Mouse (Mus musculus): Measurements from ENCODE around the gene Hist3h2a. TPM values are rescaled to one million over a fixed set of nuclear protein-coding genes. Genes with fewer than 3 reads are reported as not detected.
A peak's percentile ranks its signal among the peaks of the same experiment; 100 is the strongest.

The Hist3h2a gene
- polyA plus RNA-seq, 1 experiment: 14.8 TPM

- Histone ChIP-seq H3K36me3 (ENCODE audit: control insufficient read depth, insufficient read depth, low read length) (peaks cover 32% of the 10 kb centered on the region), H3K27me3 (ENCODE audit: control insufficient read depth, insufficient read depth, low read length) (no peaks in the 10 kb centered on the region), H3K4me3 (ENCODE audit: extremely low read depth, insufficient read depth, insufficient read length) (no peak overlapping the region; the same call in 1 of the 2 replicates), H3K27ac (ENCODE audit: insufficient read depth, low read length) (peak overlapping the region; percentile 84), H3K4me1 (ENCODE audit: control insufficient read depth, insufficient read depth, insufficient read length) (peaks cover 26% of the 10 kb centered on the region; the same call in 1 of the 2 replicates)
- WGBS: 32% methylated on average over 18 of the region's 18 CpGs
- peak; percentile 67 to 91 for DNase-seq (ENCODE audit: low read depth in 1 of 2, low spot score in 2 of 2)
- no peak for TF ChIP-seq CTCF (IDR thresholded peaks at IDR 0.05; ENCODE audit: extremely low read depth, insufficient read depth, insufficient read length, insufficient replicate concordance)
- TF ChIP-seq POLR2A (IDR thresholded peaks at IDR 0.05; ENCODE audit: low read depth, low read length): no peak
Observed at GRCm38 (mm10) chr11:58982471-58983097, 28.1 kb downstream of the Hist3h2a start.

GRCm38 (mm10) chr11:58983691-58984341 is 29.3 kb downstream of the Hist3h2a start:
- H3K36me3 ChIP-seq (ENCODE audit: control insufficient read depth, insufficient read depth, low read length): peaks cover 38% of the 10 kb centered on the region
- DNase-seq (ENCODE audit: low read depth in 1 of 2, low spot score in 2 of 2): no peak
- no peaks in the 10 kb centered on the region for H3K27me3 ChIP-seq (ENCODE audit: control insufficient read depth, insufficient read depth, low read length)
- H3K27ac ChIP-seq (ENCODE audit: insufficient read depth, low read length): peak overlapping the region; percentile 32
- WGBS: 70% methylated on average over 6 of the region's 6 CpGs
- TF ChIP-seq POLR2A (IDR thresholded peaks at IDR 0.05; ENCODE audit: low read depth, low read length) (no peak), CTCF (IDR thresholded peaks at IDR 0.05; ENCODE audit: extremely low read depth, insufficient read depth, insufficient read length, insufficient replicate concordance) (no peak)
- no peak overlapping the region for H3K4me3 ChIP-seq (ENCODE audit: extremely low read depth, insufficient read depth, insufficient read length)
- peaks cover 26% of the 10 kb centered on the region; the same call in 1 of the 2 replicates for H3K4me1 ChIP-seq (ENCODE audit: control insufficient read depth, insufficient read depth, insufficient read length)

- WGBS: 53% methylated on average over 7 of the region's 7 CpGs
Observed at GRCm38 (mm10) chr11:58984657-58985056, 30.2 kb downstream of the Hist3h2a start.

GRCm38 (mm10) chr11:58985299-58985917 is 30.9 kb downstream of the Hist3h2a start:
- Histone ChIP-seq H3K4me3 (ENCODE audit: extremely low read depth, insufficient read depth, insufficient read length) (no peak overlapping the region), H3K4me1 (ENCODE audit: control insufficient read depth, insufficient read depth, insufficient read length) (peaks cover 16% of the 10 kb centered on the region; the same call in 1 of the 2 replicates), H3K36me3 (ENCODE audit: control insufficient read depth, insufficient read depth, low read length) (peaks cover 53% of the 10 kb centered on the region), H3K27ac (ENCODE audit: insufficient read depth, low read length) (no peak overlapping the region), H3K27me3 (ENCODE audit: control insufficient read depth, insufficient read depth, low read length) (no peaks in the 10 kb centered on the region)
- TF ChIP-seq POLR2A (IDR thresholded peaks at IDR 0.05; ENCODE audit: low read depth, low read length) (no peak), CTCF (IDR thresholded peaks at IDR 0.05; ENCODE audit: extremely low read depth, insufficient read depth, insufficient read length, insufficient replicate concordance) (no peak)
- DNase-seq (ENCODE audit: low read depth in 1 of 2, low spot score in 2 of 2): no peak
- 96% methylated on average over 3 of the region's 3 CpGs for WGBS

More at GRCm38 (mm10) chr11:58984657-58985056, 30.2 kb downstream of the Hist3h2a start:
- TF ChIP-seq CTCF (IDR thresholded peaks at IDR 0.05; ENCODE audit: extremely low read depth, insufficient read depth, insufficient read length, insufficient replicate concordance) (no peak), POLR2A (IDR thresholded peaks at IDR 0.05; ENCODE audit: low read depth, low read length) (no peak)
- no peak for DNase-seq (ENCODE audit: low read depth in 1 of 2, low spot score in 2 of 2)
- no peaks in the 10 kb centered on the region for H3K27me3 ChIP-seq (ENCODE audit: control insufficient read depth, insufficient read depth, low read length)
- H3K36me3 ChIP-seq (ENCODE audit: control insufficient read depth, insufficient read depth, low read length): peaks cover 46% of the 10 kb centered on the region
- no peak overlapping the region for H3K27ac ChIP-seq (ENCODE audit: insufficient read depth, low read length)
- H3K4me1 ChIP-seq (ENCODE audit: control insufficient read depth, insufficient read depth, insufficient read length): peaks cover 21% of the 10 kb centered on the region; the same call in 1 of the 2 replicates
- no peak overlapping the region for H3K4me3 ChIP-seq (ENCODE audit: extremely low read depth, insufficient read depth, insufficient read length)

- Histone ChIP-seq H3K4me3 (ENCODE audit: extremely low read depth, insufficient read depth, insufficient read length) (no peak overlapping the region), H3K27me3 (ENCODE audit: control insufficient read depth, insufficient read depth, low read length) (no peaks in the 10 kb centered on the region), H3K36me3 (ENCODE audit: control insufficient read depth, insufficient read depth, low read length) (peaks cover 49% of the 10 kb centered on the region), H3K27ac (ENCODE audit: insufficient read depth, low read length) (no peak overlapping the region), H3K4me1 (ENCODE audit: control insufficient read depth, insufficient read depth, insufficient read length) (peaks cover 8% of the 10 kb centered on the region; the same call in 1 of the 2 replicates)
- TF ChIP-seq CTCF (IDR thresholded peaks at IDR 0.05; ENCODE audit: extremely low read depth, insufficient read depth, insufficient read length, insufficient replicate concordance): no peak
- over 99% methylated on average over 4 of the region's 4 CpGs for WGBS
- DNase-seq (ENCODE audit: low read depth in 1 of 2, low spot score in 2 of 2): no peak
Observed at GRCm38 (mm10) chr11:58989166-58989565, 34.7 kb downstream of the Hist3h2a start.

GRCm38 (mm10) chr11:58990141-58990540 is 35.7 kb downstream of the Hist3h2a start:
- H3K36me3 ChIP-seq (ENCODE audit: control insufficient read depth, insufficient read depth, low read length): peaks cover 41% of the 10 kb centered on the region
- H3K27me3 ChIP-seq (ENCODE audit: control insufficient read depth, insufficient read depth, low read length): no peaks in the 10 kb centered on the region
- no peak for TF ChIP-seq CTCF (IDR thresholded peaks at IDR 0.05; ENCODE audit: extremely low read depth, insufficient read depth, insufficient read length, insufficient replicate concordance)
- no peak for TF ChIP-seq POLR2A (IDR thresholded peaks at IDR 0.05; ENCODE audit: low read depth, low read length)
- 91% methylated on average over 17 of the region's 17 CpGs for WGBS
- H3K4me3 ChIP-seq (ENCODE audit: extremely low read depth, insufficient read depth, insufficient read length): no peak overlapping the region
- DNase-seq (ENCODE audit: low read depth in 1 of 2, low spot score in 2 of 2): no peak
- H3K4me1 ChIP-seq (ENCODE audit: control insufficient read depth, insufficient read depth, insufficient read length): peaks cover 14% of the 10 kb centered on the region
- no peak overlapping the region for H3K27ac ChIP-seq (ENCODE audit: insufficient read depth, low read length)
